Mouse (Mus musculus) forebrain, embryonic 14.5 days (tissue): Measurements from ENCODE around the gene Acsbg2. TPM values are rescaled to one million over a fixed set of nuclear protein-coding genes. Genes with fewer than 3 reads are reported as not detected.

ENCODE experiments used
- ATAC-seq: fragments of 200-750 bp; cut with Nextera tagmentation; 2 replicates; pipeline ENCODE4 v1.8.0; 2017; ENCODE audit warnings: mild to moderate bottlenecking, moderate library complexity
- DNase-seq: peaks from one replicate; pipeline ENCODE4 v3.0.0-alpha.2; 2015; ENCODE audit warnings: low spot score
- H3K27ac ChIP-seq: fragments of 300-500 bp; sonication (generic); 2 replicates; pipeline ENCODE4 v1.5.1; 2014; ENCODE audit warnings: low read depth, mild to moderate bottlenecking, control low read depth, low read length, moderate library complexity
- H3K27me3 ChIP-seq: fragments of 300-500 bp; sonication (generic); replicated peaks from 2 replicates; pipeline ENCODE4 v1.6.1; 2014; ENCODE audit warnings: low read length, control low read depth, mixed read lengths; ENCODE audit not compliant: control insufficient read depth, insufficient read depth
- H3K36me3 ChIP-seq: fragments of 300-500 bp; sonication (generic); 2 replicates; pipeline ENCODE4 v1.6.1; 2014; ENCODE audit warnings: low read length, control low read depth; ENCODE audit not compliant: control insufficient read depth, insufficient read depth
- H3K4me1 ChIP-seq: fragments of 300-500 bp; sonication (generic); 2 replicates; pipeline ENCODE4 v1.6.1; 2014; ENCODE audit warnings: antibody characterized with exemption, low read length, control low read depth; ENCODE audit not compliant: control insufficient read depth, insufficient read depth
- H3K4me2 ChIP-seq: fragments of 300-500 bp; sonication (generic); 2 replicates; pipeline ENCODE4 v1.6.1; 2014; ENCODE audit warnings: mild to moderate bottlenecking, control low read depth, low read length
- H3K4me3 ChIP-seq: fragments of 300-500 bp; sonication (generic); 2 replicates; pipeline ENCODE4 v1.5.1; 2014; ENCODE audit warnings: low read depth, low read length, control low read depth
- H3K9ac ChIP-seq: fragments of 300-500 bp; sonication (generic); 2 replicates; pipeline ENCODE4 v1.6.1; 2014; ENCODE audit warnings: mild to moderate bottlenecking, low read length, control low read depth, moderate library complexity
- H3K9me3 ChIP-seq: fragments of 300-500 bp; sonication (generic); replicated peaks from 2 replicates; pipeline ENCODE4 v1.6.1; 2016; ENCODE audit warnings: low read length, control low read depth, mixed read lengths; ENCODE audit not compliant: control insufficient read depth
- WGBS: fragments of 180-500 bp; shearing (Covaris S2); extraction: QIAGEN DNeasy Blood & Tissue Kit; methylation state at CpG from one replicate; pipeline ENCODE4 v1.1.7; 2014; 5-methylcytosine and 5-hydroxymethylcytosine counted together
- polyA plus RNA-seq: library from polyadenylated mRNA; unstranded; fragments of >200 nt; fragmentation: Nextera tagmentation; extraction: Ambion mirVana; gene quantifications from 2 replicates; pipeline ENCODE4 v1.2.1, GENCODE M21; 2014

Gene Acsbg2
- polyA plus RNA-seq, 1 experiment from 2014 or later: not detected

GRCm38 (mm10) chr17:56805784-56806183 lies 68.5 kb downstream of the Acsbg2 start:
- Histone ChIP-seq H3K9ac (no peak overlapping the region), H3K4me3 (no peak overlapping the region), H3K9me3 (no peaks in the 10 kb centered on the region), H3K4me1 (peaks cover 13% of the 10 kb centered on the region), H3K4me2 (no peak overlapping the region), H3K27me3 (no peaks in the 10 kb centered on the region), H3K36me3 (0 out of 2 replicates have a peak, but pooled peaks cover 3% of the 10 kb centered on the region), H3K27ac (no peak overlapping the region)
- WGBS: 100% methylated on average over 1 of the region's 1 CpGs
- ATAC-seq (no peak), DNase-seq (no peak)

DNA sequence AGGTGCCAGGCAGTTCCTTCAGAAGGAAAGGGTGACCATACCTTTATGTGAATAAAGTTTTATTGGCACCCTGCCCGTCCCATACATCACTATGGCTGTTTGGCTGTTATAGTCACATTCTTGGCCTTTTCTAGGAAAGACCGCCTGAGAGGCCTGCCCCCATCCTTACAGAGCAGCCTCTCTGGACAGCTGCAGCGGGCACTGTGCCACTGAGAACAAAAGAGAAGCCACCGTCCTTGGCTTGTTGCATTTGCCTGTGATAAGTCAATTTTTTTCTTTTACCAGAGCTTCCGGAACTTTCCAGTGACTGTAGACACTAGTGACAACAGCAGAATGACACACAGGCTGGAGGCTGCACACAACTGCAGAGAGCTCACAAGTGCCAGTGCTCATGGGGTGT lies 69.3 kb downstream of the Acsbg2 start:
- DNase-seq: peak; percentile 4
- no peak overlapping the region for H3K27ac ChIP-seq
- WGBS: 76% methylated on average over 5 of the region's 5 CpGs
- H3K4me3 ChIP-seq: no peak overlapping the region
- no peaks in the 10 kb centered on the region for H3K27me3 ChIP-seq
- no peak overlapping the region for H3K4me2 ChIP-seq
- H3K36me3 ChIP-seq: 0 out of 2 replicates have a peak, but pooled peaks cover 7% of the 10 kb centered on the region
- no peaks in the 10 kb centered on the region for H3K9me3 ChIP-seq
- no peak overlapping the region for H3K9ac ChIP-seq
- no peak for ATAC-seq
- peaks cover 5% of the 10 kb centered on the region for H3K4me1 ChIP-seq

GRCm38 (mm10) chr17:56802065-56802464 lies 72.2 kb downstream of the Acsbg2 start:
- ATAC-seq: no peak
- Histone ChIP-seq H3K27ac (no peak overlapping the region), H3K4me2 (no peak overlapping the region), H3K27me3 (no peaks in the 10 kb centered on the region), H3K9me3 (no peaks in the 10 kb centered on the region), H3K9ac (no peak overlapping the region), H3K4me1 (no peaks in the 10 kb centered on the region), H3K36me3 (0 out of 2 replicates have a peak, but pooled peaks cover 7% of the 10 kb centered on the region), H3K4me3 (no peak overlapping the region)
- no peak for DNase-seq
- WGBS: 73% methylated on average over 8 of the region's 8 CpGs

DNA sequence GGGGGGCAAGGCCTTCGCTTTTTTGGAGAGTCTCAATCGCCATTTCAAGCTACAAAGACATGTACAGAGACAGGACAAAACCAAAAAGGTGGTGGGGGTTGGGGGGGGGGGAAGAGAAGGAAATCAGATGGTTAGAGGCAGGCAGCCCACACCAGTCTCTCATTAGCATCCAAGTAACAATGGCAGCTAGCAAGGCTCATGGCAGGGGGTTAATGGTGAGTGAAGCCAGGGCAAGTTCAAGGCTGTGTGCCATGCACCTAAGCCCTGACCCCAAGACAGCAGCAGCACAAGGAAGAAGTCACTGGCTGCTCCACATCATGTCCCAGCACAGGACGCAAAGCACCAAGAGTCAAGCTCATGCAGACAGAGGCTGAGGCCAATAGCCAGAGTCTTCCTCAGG lies 75.0 kb downstream of the Acsbg2 start:
- H3K9me3 ChIP-seq: no peaks in the 10 kb centered on the region
- no peak for DNase-seq
- no peaks in the 10 kb centered on the region for H3K27me3 ChIP-seq
- no peak overlapping the region for H3K27ac ChIP-seq
- no peak overlapping the region for H3K4me3 ChIP-seq
- no peaks in the 10 kb centered on the region for H3K4me1 ChIP-seq
- no peak for ATAC-seq
- no peak overlapping the region for H3K9ac ChIP-seq
- 56% methylated on average over 3 of the region's 3 CpGs for WGBS
- 0 out of 2 replicates have a peak, but pooled peaks cover 7% of the 10 kb centered on the region for H3K36me3 ChIP-seq
- no peak overlapping the region for H3K4me2 ChIP-seq

- no peaks in the 10 kb centered on the region for H3K27me3 ChIP-seq
- H3K4me3 ChIP-seq: no peak overlapping the region
- H3K4me2 ChIP-seq: no peak overlapping the region
- H3K4me1 ChIP-seq: no peaks in the 10 kb centered on the region
- H3K27ac ChIP-seq: no peak overlapping the region
- no peaks in the 10 kb centered on the region for H3K9me3 ChIP-seq
- ATAC-seq: no peak
- H3K36me3 ChIP-seq: no peaks in the 10 kb centered on the region
- DNase-seq: no peak
- WGBS: 62% methylated on average over 6 of the region's 6 CpGs
- H3K9ac ChIP-seq: no peak overlapping the region
These were observed 80.5 kb downstream of the Acsbg2 start for GRCm38 (mm10) chr17:56793614-56794319.

Other genes with a start within 250 kb of the Acsbg2 start
- gene Lonp1, start 247.6 kb downstream of the Acsbg2 start, polyA plus RNA-seq: 33.3 and 41.8 TPM in 2 replicates
- 1.2 and 1.3 TPM in 2 replicates for gene Catsperd, start 246.3 kb downstream of the Acsbg2 start, polyA plus RNA-seq
- 116 and 120 TPM in 2 replicates for gene Ranbp3, start 201.2 kb downstream of the Acsbg2 start, polyA plus RNA-seq
- gene Ndufa11, start 156.7 kb downstream of the Acsbg2 start, polyA plus RNA-seq: 490 and 613 TPM in 2 replicates
- 18.6 and 24.6 TPM in 2 replicates for gene Vmac, start 156.4 kb downstream of the Acsbg2 start, polyA plus RNA-seq
- 0.94 and 1.7 TPM in 2 replicates for gene Nrtn, start 116.9 kb downstream of the Acsbg2 start, polyA plus RNA-seq
- gene Dus3l, start 109.7 kb downstream of the Acsbg2 start, polyA plus RNA-seq: 48.2 and 57.3 TPM in 2 replicates
- gene Prr22, start 104.2 kb downstream of the Acsbg2 start, polyA plus RNA-seq: 0.42 and 0.52 TPM in 2 replicates
- 2.2 and 3.2 TPM in 2 replicates for gene Rfx2, start 43.4 kb downstream of the Acsbg2 start, polyA plus RNA-seq
- gene 1700061G19Rik, start 1.0 kb upstream of the Acsbg2 start, polyA plus RNA-seq: 0.08 and 0.19 TPM in 2 replicates
- 45.6 and 52.3 TPM in 2 replicates for gene Mllt1, start 61.0 kb upstream of the Acsbg2 start, polyA plus RNA-seq
- not detected in 2 replicates for gene Acer1, start 107.7 kb upstream of the Acsbg2 start, polyA plus RNA-seq
- 173 and 209 TPM in 2 replicates for gene Clpp, start 115.9 kb upstream of the Acsbg2 start, polyA plus RNA-seq
- 41.9 and 44.8 TPM in 2 replicates for gene Alkbh7, start 122.9 kb upstream of the Acsbg2 start, polyA plus RNA-seq
- 0.70 TPM in 2 replicates for gene Pspn, start 125.6 kb upstream of the Acsbg2 start, polyA plus RNA-seq
- 70.7 and 78.9 TPM in 2 replicates for gene Gtf2f1, start 136.8 kb upstream of the Acsbg2 start, polyA plus RNA-seq
- 0.14 and 0.37 TPM in 2 replicates for gene Gm17949, start 137.0 kb upstream of the Acsbg2 start, polyA plus RNA-seq
- gene Khsrp, start 157.1 kb upstream of the Acsbg2 start, polyA plus RNA-seq: 24.6 and 26.0 TPM in 2 replicates
- gene Slc25a41, start 167.2 kb upstream of the Acsbg2 start, polyA plus RNA-seq: not detected in 2 replicates
- 1.9 and 2.0 TPM in 2 replicates for gene Crb3, start 184.7 kb upstream of the Acsbg2 start, polyA plus RNA-seq
- 25.7 and 27.2 TPM in 2 replicates for gene Slc25a23, start 185.4 kb upstream of the Acsbg2 start, polyA plus RNA-seq
- gene Dennd1c, start 204.1 kb upstream of the Acsbg2 start, polyA plus RNA-seq: 3.6 and 4.1 TPM in 2 replicates
- 229 and 249 TPM in 2 replicates for gene Tubb4a, start 213.3 kb upstream of the Acsbg2 start, polyA plus RNA-seq
- gene Tnfsf9, start 230.9 kb upstream of the Acsbg2 start, polyA plus RNA-seq: 6.7 and 7.7 TPM in 2 replicates